Mouse (Mus musculus) heart, adult 2 months (tissue): ENCODE results near the gene Ptprn. TPM values are rescaled to one million over a fixed set of nuclear protein-coding genes. Genes with fewer than 3 reads are reported as not detected.
A peak's percentile ranks its signal among the peaks of the same experiment; 100 is the strongest.

Source experiments
- DNase-seq, 2 experiments: peaks; one replicate each; pipeline ENCODE4 v3.0.0; 2021
- H3K27ac ChIP-seq: fragments of 200-600 bp; 2 replicates; pipeline ENCODE4 v1.8.1; 2022
- H3K27me3 ChIP-seq: fragments of 200-500 bp; 2 replicates; pipeline ENCODE4 v1.6.1; 2012; ENCODE audit warnings: mild to moderate bottlenecking, low read length, inconsistent platforms, mixed read lengths; ENCODE audit not compliant: control insufficient read depth, insufficient read depth
- H3K36me3 ChIP-seq: fragments of 200-500 bp; 2 replicates; pipeline ENCODE4 v1.6.1; 2012; ENCODE audit warnings: low read length, inconsistent platforms; ENCODE audit not compliant: control insufficient read depth, insufficient read depth
- H3K4me1 ChIP-seq: fragments of 200-500 bp; 2 replicates; pipeline ENCODE4 v1.6.1; 2011; ENCODE audit warnings: low read length; ENCODE audit not compliant: control insufficient read depth, insufficient read depth
- H3K4me3 ChIP-seq: fragments of 200-600 bp; 2 replicates; pipeline ENCODE4 v1.8.1; 2022
- H3K79me2 ChIP-seq: fragments of 200-500 bp; replicated peaks from 2 replicates; pipeline ENCODE4 v1.6.1; 2012; ENCODE audit warnings: mild to moderate bottlenecking, inconsistent platforms, low read length, moderate library complexity, mixed read lengths; ENCODE audit not compliant: control insufficient read depth, insufficient read depth
- H3K9ac ChIP-seq: fragments of 200-500 bp; 2 replicates; pipeline ENCODE4 v1.6.1; 2012; ENCODE audit warnings: low read depth, mild to moderate bottlenecking, control low read depth, inconsistent platforms, low read length, mixed read lengths
- CTCF ChIP-seq: fragments of 200-600 bp; IDR thresholded peaks from 2 replicates; pipeline ENCODE4 v1.8.1; 2022; ENCODE audit warnings: antibody characterized with exemption, mild to moderate bottlenecking, moderate library complexity
- EP300 ChIP-seq: fragments of 200-500 bp; IDR thresholded peaks from 2 replicates; pipeline ENCODE4 v1.6.1; 2011; ENCODE audit warnings: low read depth, low read length, control low read depth; ENCODE audit not compliant: insufficient read depth
- POLR2A ChIP-seq: fragments of 200-500 bp; IDR thresholded peaks from 2 replicates; pipeline ENCODE4 v1.6.1; 2011; ENCODE audit warnings: mild to moderate bottlenecking, low read depth, low read length, control low read depth; ENCODE audit not compliant: insufficient read depth
- WGBS: fragments of 180-500 bp; shearing (Covaris S2); methylation state at CpG from one replicate; pipeline ENCODE4 v1.1.7; 2018; 5-methylcytosine and 5-hydroxymethylcytosine counted together
- intact Hi-C: fragments of 180-260 bp; cut with DNase I; formaldehyde crosslinking; loops from one replicate; pipeline ENCODE4 v1.15.1; 2025
- polyA plus RNA-seq: library from polyadenylated mRNA; depleted of rRNA; stranded (reverse); fragments of >200 nt; gene quantifications from 2 replicates; pipeline ENCODE4 v1.2.3, GENCODE M21; 2012
- total RNA-seq, 2 experiments: library from RNA; stranded (reverse); gene quantifications; 2 replicates each; pipeline ENCODE4 v1.2.3; 2021

Gene Ptprn
- total and polyA plus RNA-seq, 3 experiments = 1.1 to 3.2 (median 1.8) TPM

GRCm38 (mm10) chr1:75251112-75251970 is 13.0 kb downstream of the Ptprn start:
- WGBS = 6% methylated on average over 22 of the region's 22 CpGs
- Histone ChIP-seq H3K36me3 (no peaks in the 10 kb centered on the region), H3K27ac (peak overlapping the region; percentile 52; the same call in 1 of the 2 replicates), H3K27me3 (no peaks in the 10 kb centered on the region), H3K9ac (peak overlapping the region; percentile 69), H3K4me3 (peak overlapping the region; percentile 26; the same call in 1 of the 2 replicates), H3K79me2 (no peaks in the 10 kb centered on the region), H3K4me1 (peaks cover 15% of the 10 kb centered on the region)
- intact Hi-C loops = loop anchor here (1.0 to 5.0 kb wide), 4 partner anchors 14 to 304 kb away; partner anchors contain the start of genes Abcb6 and Dnpep
- DNase-seq = peak; percentile 87 to 88
- TF ChIP-seq CTCF (no peak), EP300 (peak; percentile 69; the same call in 1 of the 2 replicates)

- H3K36me3 ChIP-seq = no peaks in the 10 kb centered on the region
- H3K79me2 ChIP-seq = no peaks in the 10 kb centered on the region
- WGBS = 77% methylated on average over 3 of the region's 3 CpGs
- no peak overlapping the region for H3K4me3 ChIP-seq
- no peak for TF ChIP-seq CTCF
- TF ChIP-seq EP300 = no peak
- TF ChIP-seq POLR2A = no peak
- no peak overlapping the region for H3K9ac ChIP-seq
- H3K27ac ChIP-seq = no peak overlapping the region
- H3K27me3 ChIP-seq = no peaks in the 10 kb centered on the region
- intact Hi-C loops = loop anchor here (5.0 kb wide), 3 partner anchors 67 to 303 kb away; partner anchors contain the start of genes Abcb6 and Dnpep
- DNase-seq = no peak
- H3K4me1 ChIP-seq = peaks cover 15% of the 10 kb centered on the region
These were observed 13.8 kb downstream of the Ptprn start for GRCm38 (mm10) chr1:75250498-75250897.

- no peaks in the 10 kb centered on the region for H3K27me3 ChIP-seq
- H3K4me3 ChIP-seq = peak overlapping the region; percentile 24; the same call in 1 of the 2 replicates
- TF ChIP-seq POLR2A (peak; percentile 64), EP300 (no peak), CTCF (no peak)
- peaks cover 15% of the 10 kb centered on the region for H3K4me1 ChIP-seq
- no peaks in the 10 kb centered on the region for H3K79me2 ChIP-seq
- intact Hi-C loops = no loop called here
- H3K36me3 ChIP-seq = no peaks in the 10 kb centered on the region
- peak; percentile 66 to 82 for DNase-seq
- H3K27ac ChIP-seq = peak overlapping the region; percentile 92
- H3K9ac ChIP-seq = peak overlapping the region; percentile 61
- 28% methylated on average over 9 of the region's 9 CpGs for WGBS
These were observed 16.1 kb downstream of the Ptprn start for GRCm38 (mm10) chr1:75248041-75248772.

- Histone ChIP-seq H3K79me2 (no peaks in the 10 kb centered on the region), H3K4me3 (peak overlapping the region; percentile 24; the same call in 1 of the 2 replicates), H3K27me3 (no peaks in the 10 kb centered on the region), H3K36me3 (no peaks in the 10 kb centered on the region), H3K27ac (peak overlapping the region; percentile 92), H3K9ac (peak overlapping the region; percentile 54), H3K4me1 (peaks cover 15% of the 10 kb centered on the region)
- no peak for TF ChIP-seq EP300
- TF ChIP-seq POLR2A = no peak
- TF ChIP-seq CTCF = no peak
- peak in 1 of 2 experiments; percentile 44 for DNase-seq
- WGBS = 80% methylated on average over 16 of the region's 16 CpGs
- intact Hi-C loops = loop anchor here (1.0 kb wide), 1 partner anchor 11 kb away; the partner anchor contains the start of gene Dnajb2
These were observed 17.0 kb downstream of the Ptprn start for GRCm38 (mm10) chr1:75247071-75247930.

GRCm38 (mm10) chr1:75244836-75245235 is 19.5 kb downstream of the Ptprn start:
- Histone ChIP-seq H3K9ac (no peak overlapping the region), H3K27me3 (no peaks in the 10 kb centered on the region), H3K4me3 (no peak overlapping the region), H3K79me2 (no peaks in the 10 kb centered on the region), H3K4me1 (peaks cover 13% of the 10 kb centered on the region), H3K36me3 (no peaks in the 10 kb centered on the region), H3K27ac (no peak overlapping the region)
- intact Hi-C loops = no loop called here
- DNase-seq = peak; percentile 39 to 50
- WGBS = 28% methylated on average over 4 of the region's 4 CpGs
- no peak for TF ChIP-seq EP300
- TF ChIP-seq CTCF = no peak
- TF ChIP-seq POLR2A = no peak
